16 mouse cellular contexts compared by ENCODE assay signal in genomic region chr13:103422997-103423396, GRCm38 (mm10).
"Had no signal": no experiment of that assay in that cellular context is flagged by ENCODE, and none has a peak within 500 bp of the region (broad histone marks: within the 10 kb centered on the region; RNA-seq: fewer than 3 reads in every experiment).

No protein-coding gene starts in this region.

- H3K9me3 ChIP-seq: neural tube, embryonic 13.5 days; neural tube, embryonic 15.5 days; stomach, embryonic 15.5 days had no signal

- H3K36me3 ChIP-seq: neural tube, embryonic 13.5 days; neural tube, embryonic 15.5 days; stomach, embryonic 15.5 days had no signal

- H3K9ac ChIP-seq: neural tube, embryonic 13.5 days; neural tube, embryonic 15.5 days; stomach, embryonic 15.5 days had no signal

- DNase-seq: retina, postnatal 1 day; right cerebral cortex, adult 18-20 months; right cerebral cortex, postnatal 14 days; right cerebral cortex, postnatal 25 days; right cerebral cortex, postnatal 4 days; spleen, adult 18-20 months; thymus, adult 18-20 months; thymus, adult 2 months; thymus, postnatal 14 days; thymus, postnatal 25 days; thymus, postnatal 36 days; thymus, postnatal 4 days had no signal

- H3K27ac ChIP-seq: neural tube, embryonic 13.5 days; neural tube, embryonic 15.5 days; stomach, embryonic 15.5 days; stomach, postnatal 0 days had no signal

- H3K4me1 ChIP-seq: neural tube, embryonic 13.5 days; neural tube, embryonic 15.5 days; stomach, embryonic 15.5 days had no signal

- H3K4me3 ChIP-seq: neural tube, embryonic 13.5 days; neural tube, embryonic 15.5 days; stomach, embryonic 15.5 days had no signal

- H3K27me3 ChIP-seq: neural tube, embryonic 13.5 days; neural tube, embryonic 15.5 days; stomach, embryonic 15.5 days had no signal

- H3K4me2 ChIP-seq: neural tube, embryonic 13.5 days; neural tube, embryonic 15.5 days; stomach, embryonic 15.5 days had no signal
